Mouse (Mus musculus): ENCODE measurements around the gene Cog2. TPM values are rescaled to one million over a fixed set of nuclear protein-coding genes. Genes with fewer than 3 reads are reported as not detected.

The Cog2 gene
- total and polyA plus RNA-seq, 3 experiments, result 11.5 to 28.4 (median 25.9) TPM

DNA sequence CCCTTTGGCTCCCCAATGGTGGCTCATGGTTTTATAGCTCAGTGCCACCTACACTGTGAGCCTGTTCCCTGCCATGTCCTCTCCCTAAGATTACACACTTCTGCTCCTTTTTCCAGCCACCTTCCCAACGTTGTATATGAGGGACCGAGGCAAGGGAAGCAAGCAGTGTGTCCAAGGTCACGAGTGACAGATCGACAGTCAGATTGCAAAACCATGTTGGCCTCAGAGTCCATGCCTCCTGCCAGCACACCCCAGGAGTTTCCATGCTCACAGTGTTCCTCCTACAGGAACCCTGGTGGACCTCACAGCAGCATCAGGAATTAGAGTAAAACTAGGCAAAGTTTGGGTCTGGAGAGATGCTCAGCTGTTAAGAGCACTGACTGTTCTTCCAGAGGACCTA is 68.8 kb downstream of the Cog2 start:
- intact Hi-C loops (cut with DNase I), result no loop called here
- H3K27ac ChIP-seq, result no peak overlapping the region
- no peak overlapping the region for H3K4me3 ChIP-seq
- no peak for DNase-seq
- H3K36me3 ChIP-seq (ENCODE audit: control insufficient read depth, insufficient read depth, low read length), result no peaks in the 10 kb centered on the region
- WGBS, result 57% methylated on average over 4 of the region's 4 CpGs
- no peaks in the 10 kb centered on the region for H3K27me3 ChIP-seq (ENCODE audit: control insufficient read depth, insufficient read depth, low read length)
- no peaks in the 10 kb centered on the region for H3K79me2 ChIP-seq (replicated peaks; ENCODE audit: control insufficient read depth, insufficient read depth, low read length)
- no peak for TF ChIP-seq POLR2A (IDR thresholded peaks at IDR 0.05; ENCODE audit: insufficient read depth, low read depth, low read length)
- TF ChIP-seq EP300 (IDR thresholded peaks at IDR 0.05; ENCODE audit: insufficient read depth, low read depth, low read length), result no peak
- no peak for TF ChIP-seq CTCF (IDR thresholded peaks at IDR 0.05)
- no peak overlapping the region for H3K9ac ChIP-seq (ENCODE audit: low read depth, low read length)
- peaks cover 7% of the 10 kb centered on the region for H3K4me1 ChIP-seq (ENCODE audit: control insufficient read depth, insufficient read depth, low read length)

Other genes starting within 250 kb of the Cog2 start
- under 1 TPM; 0.43 to 0.55 TPM for gene Pgbd5, start 81.1 kb upstream of the Cog2 start, total RNA-seq (2021)
- gene Pgbd5, start 81.1 kb upstream of the Cog2 start, polyA plus RNA-seq (2012; rRNA removed), result 0.82 and 0.98 TPM in 2 replicates
- gene Agt, start 48.9 kb downstream of the Cog2 start, total RNA-seq (2021), result 10 to 100 TPM; 10.3 to 10.5 TPM
- gene Agt, start 48.9 kb downstream of the Cog2 start, polyA plus RNA-seq (2012; rRNA removed), result 9.4 and 10.1 TPM in 2 replicates
- not detected for gene Capn9, start 55.3 kb downstream of the Cog2 start, total RNA-seq (2021)
- gene Capn9, start 55.3 kb downstream of the Cog2 start, polyA plus RNA-seq (2012; rRNA removed), result 0.06 TPM in 1 of 2 replicates, not detected in the other
- 10 to 100 TPM; 54.4 to 61.8 TPM for gene 2310022B05Rik, start 142.6 kb downstream of the Cog2 start, total RNA-seq (2021)
- 64.3 and 65.1 TPM in 2 replicates for gene 2310022B05Rik, start 142.6 kb downstream of the Cog2 start, polyA plus RNA-seq (2012; rRNA removed)
- 10 to 100 TPM; 14.7 to 15.1 TPM for gene Ttc13, start 201.2 kb downstream of the Cog2 start, total RNA-seq (2021)
- 8.1 and 13.1 TPM in 2 replicates for gene Ttc13, start 201.2 kb downstream of the Cog2 start, polyA plus RNA-seq (2012; rRNA removed)
- gene Arv1, start 201.4 kb downstream of the Cog2 start, total RNA-seq (2021), result 1 to 10 TPM; 3.1 to 4.2 TPM
- 8.6 and 9.5 TPM in 2 replicates for gene Arv1, start 201.4 kb downstream of the Cog2 start, polyA plus RNA-seq (2012; rRNA removed)
- gene Fam89a, start 231.1 kb downstream of the Cog2 start, total RNA-seq (2021), result 1 to 10 TPM; 1.6 to 2.1 TPM
- gene Fam89a, start 231.1 kb downstream of the Cog2 start, polyA plus RNA-seq (2012; rRNA removed), result 1.8 and 3.2 TPM in 2 replicates

Measured in heart, adult 2 months (tissue).